Mouse (Mus musculus): ENCODE measurements around the gene AI182371.
A peak's percentile ranks its signal among the peaks of the same experiment; 100 is the strongest.

The AI182371 gene

DNA sequence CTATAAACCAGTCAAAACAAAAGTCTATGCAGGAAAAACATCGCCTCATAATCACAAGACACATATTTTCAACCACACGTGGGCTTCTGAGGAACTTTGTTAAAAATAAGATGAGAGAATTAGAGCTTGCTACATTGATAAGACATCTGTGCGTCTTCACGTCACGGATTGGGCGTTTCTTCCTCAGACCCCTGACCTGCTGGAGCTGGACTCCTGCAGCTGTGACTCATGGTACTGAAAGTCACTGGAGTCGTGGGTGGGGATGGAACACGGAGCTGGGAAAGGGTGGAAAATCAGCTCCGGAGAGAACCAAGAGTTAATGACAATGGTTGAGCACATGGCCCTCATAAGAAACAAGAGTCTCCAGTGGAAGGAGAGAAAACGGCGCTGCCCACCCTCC, 34.2 kb downstream of the AI182371 start:
- DNase-seq = no peak

GRCm38 (mm10) chr2:35066525-35067082, 34.7 kb downstream of the AI182371 start:
- no peak for DNase-seq

- DNase-seq = no peak
Observed at GRCm38 (mm10) chr2:35063333-35064030, 37.9 kb downstream of the AI182371 start.

- no peak for DNase-seq
Observed at GRCm38 (mm10) chr2:35061338-35061737, 40.0 kb downstream of the AI182371 start, which contains the start of gene Hc. TSS of gene Hc (minus strand) at chr2:35061438.

GRCm38 (mm10) chr2:35060897-35061296, 40.4 kb downstream of the AI182371 start:
- DNase-seq = no peak

- no peak for DNase-seq
Observed at GRCm38 (mm10) chr2:35060256-35060655, 41.1 kb downstream of the AI182371 start.

- no peak for DNase-seq
Observed at GRCm38 (mm10) chr2:35058325-35058724, 43.0 kb downstream of the AI182371 start.

DNA sequence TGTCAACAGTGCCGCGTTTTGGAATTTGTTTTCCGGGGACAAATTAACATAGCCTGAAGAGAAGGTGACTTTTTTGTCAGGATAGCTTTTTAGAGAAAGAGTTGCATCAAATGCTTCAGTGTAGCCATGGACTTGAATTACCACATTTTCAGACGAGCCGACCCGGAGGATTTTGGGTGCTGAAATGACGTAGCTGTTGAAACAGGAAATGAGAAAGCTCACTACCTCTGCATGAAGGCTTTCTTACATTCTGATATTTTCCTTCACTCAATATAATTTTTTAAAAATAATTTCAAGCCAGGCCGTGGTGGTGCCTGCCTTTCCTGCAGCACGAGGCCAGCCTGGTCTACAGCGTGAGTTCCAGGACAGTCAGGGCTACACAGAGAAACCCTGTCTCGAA, 44.1 kb downstream of the AI182371 start:
- no peak for DNase-seq

GRCm38 (mm10) chr2:35048851-35049250, 52.5 kb downstream of the AI182371 start:
- peak in 1 of 2 experiments; percentile 8 for DNase-seq

DNA sequence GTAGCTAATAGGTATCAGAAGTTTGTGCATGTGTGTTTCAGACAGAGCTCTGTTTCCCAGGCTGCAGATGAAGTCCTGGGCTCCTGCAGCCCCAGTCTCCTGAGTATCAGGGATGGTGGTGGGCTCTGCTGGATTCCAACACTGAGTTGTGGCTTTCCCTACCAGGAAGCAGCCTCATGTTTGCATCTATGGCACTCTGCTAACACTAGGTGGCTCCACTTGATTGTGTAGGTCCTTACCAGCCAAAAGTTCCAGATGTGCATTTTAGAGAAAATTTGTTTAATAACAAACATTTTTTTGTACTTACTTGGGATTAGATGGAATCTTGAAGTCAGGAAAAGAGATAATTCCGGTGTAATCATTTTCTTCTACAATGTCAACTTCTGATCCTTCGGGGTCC, 56.4 kb downstream of the AI182371 start:
- DNase-seq = peak in 1 of 2 experiments; percentile 14

DNA sequence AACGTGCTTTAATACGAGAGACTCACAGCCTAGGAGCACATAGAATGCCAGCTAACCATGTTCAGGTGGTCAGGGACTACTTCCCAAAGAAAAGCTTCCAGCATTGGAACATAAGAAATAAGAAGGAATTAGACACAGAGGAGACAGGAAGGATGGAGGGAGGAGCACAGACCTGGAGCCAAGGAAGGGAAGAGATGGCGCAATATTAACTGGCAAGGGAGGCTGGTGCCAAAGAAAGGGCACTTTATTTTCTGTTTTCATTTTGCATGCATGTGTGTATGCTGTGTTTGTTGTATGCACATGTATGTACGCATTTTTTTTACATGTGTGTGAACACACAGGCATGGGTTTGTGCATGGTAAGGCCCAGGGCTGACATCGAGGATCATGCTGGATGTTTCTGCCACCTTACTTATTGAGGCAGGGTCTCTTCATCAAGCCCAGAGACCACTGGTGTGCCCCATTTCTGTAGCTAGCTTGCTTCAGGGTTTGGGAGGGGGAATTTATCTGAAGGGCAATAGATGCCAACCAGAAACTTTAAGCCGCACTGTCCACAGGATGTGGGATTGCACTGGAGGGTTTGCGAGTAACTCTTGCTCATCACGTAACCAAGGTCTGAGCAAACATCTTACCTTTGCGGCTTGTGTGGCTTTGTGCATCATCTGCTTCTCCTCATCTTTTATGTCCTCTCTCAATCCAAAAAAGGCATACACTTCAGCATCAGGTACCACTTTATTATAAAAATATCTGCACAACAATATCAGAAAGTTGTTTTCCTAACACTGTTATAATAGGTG, 62.6 kb downstream of the AI182371 start:
- DNase-seq = no peak

Data from spleen, adult 18-20 months (tissue).